Mouse (Mus musculus): Measurements from ENCODE around the gene Cbfa2t3.

DNA sequence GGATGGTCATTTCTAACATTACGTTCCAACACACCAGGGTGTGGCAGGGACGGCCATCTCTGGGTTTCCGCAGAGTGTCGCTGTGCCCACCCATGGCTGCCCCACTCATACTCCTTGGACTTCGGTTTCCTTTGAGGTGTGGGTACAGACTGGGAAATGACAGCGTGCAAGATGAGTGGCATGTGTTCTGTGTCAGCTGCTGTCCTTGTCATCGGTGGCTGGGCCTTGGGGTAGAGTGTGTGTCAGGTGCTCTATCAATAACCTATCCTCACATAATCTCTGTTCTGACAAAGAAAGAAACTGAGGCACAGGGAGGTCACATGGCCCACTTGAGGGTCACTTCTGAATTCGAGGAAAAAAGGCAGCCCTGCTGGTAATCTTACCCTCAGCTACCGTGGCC is 61.7 kb downstream of the Cbfa2t3 start:
- no peak for TF ChIP-seq CTCF (IDR thresholded peaks at IDR 0.05)
- TF ChIP-seq EP300 (IDR thresholded peaks at IDR 0.05): no peak

Measured in lung, postnatal 0 days (tissue).